Mouse (Mus musculus): ENCODE results near the gene Igsf9. TPM values are rescaled to one million over a fixed set of nuclear protein-coding genes. Genes with fewer than 3 reads are reported as not detected.

Igsf9 gene
- 37.8 and 41.8 TPM in 2 replicates for polyA plus RNA-seq (2014; fragmentation: Nextera tagmentation; extraction: Ambion mirVana)

- no peaks in the 10 kb centered on the region for H3K27me3 ChIP-seq (ENCODE audit: control insufficient read depth, insufficient read depth, low read length)
- H3K4me2 ChIP-seq (replicated peaks; ENCODE audit: low read depth, low read length) = peak within 1 kb of the TSS; percentile 81
- no peaks in the 10 kb centered on the region for H3K9me3 ChIP-seq (ENCODE audit: control insufficient read depth, low read length)
- ATAC-seq (ENCODE audit: low FRiP score, low TSS enrichment) = peak; percentile 95
- peaks cover 34% of the 10 kb centered on the region for H3K4me1 ChIP-seq (ENCODE audit: control insufficient read depth, insufficient read depth, low read length)
- under 1% methylated on average over 38 of the region's 38 CpGs for WGBS
- peak within 1 kb of the TSS; percentile 67 for H3K4me3 ChIP-seq (ENCODE audit: low read length)
- H3K9ac ChIP-seq (ENCODE audit: low read depth, low read length) = peak within 1 kb of the TSS; percentile 58
- H3K27ac ChIP-seq (ENCODE audit: low read depth, low read length) = peak within 1 kb of the TSS; percentile 73
- H3K36me3 ChIP-seq (ENCODE audit: control insufficient read depth, insufficient read depth, low read length) = peaks cover 5% of the 10 kb centered on the region; the same call in 1 of the 2 replicates
Observed at GRCm38 (mm10) chr1:172481540-172482280, at the start of gene Igsf9. TSS of gene Igsf9 (plus strand) at chr1:172481788.

- H3K4me1 ChIP-seq (ENCODE audit: control insufficient read depth, insufficient read depth, low read length) = peaks cover 16% of the 10 kb centered on the region; the same call in 1 of the 2 replicates
- H3K27ac ChIP-seq (ENCODE audit: low read depth, low read length) = peak overlapping the region; percentile 53; the same call in 1 of the 2 replicates
- WGBS = 15% methylated on average over 4 of the region's 4 CpGs
- no peak overlapping the region for H3K4me2 ChIP-seq (replicated peaks; ENCODE audit: low read depth, low read length)
- H3K9me3 ChIP-seq (ENCODE audit: control insufficient read depth, low read length) = no peaks in the 10 kb centered on the region
- no peak overlapping the region for H3K9ac ChIP-seq (ENCODE audit: low read depth, low read length)
- ATAC-seq (ENCODE audit: low FRiP score, low TSS enrichment) = peak; percentile 73
- H3K27me3 ChIP-seq (ENCODE audit: control insufficient read depth, insufficient read depth, low read length) = no peaks in the 10 kb centered on the region
- H3K36me3 ChIP-seq (ENCODE audit: control insufficient read depth, insufficient read depth, low read length) = no peaks in the 10 kb centered on the region
- H3K4me3 ChIP-seq (ENCODE audit: low read length) = no peak overlapping the region
Observed at GRCm38 (mm10) chr1:172431836-172432586, 49.6 kb upstream of the Igsf9 start.

GRCm38 (mm10) chr1:172432587-172432955, 49.0 kb upstream of the Igsf9 start:
- 52% methylated on average over 3 of the region's 3 CpGs for WGBS
- no peaks in the 10 kb centered on the region for H3K27me3 ChIP-seq (ENCODE audit: control insufficient read depth, insufficient read depth, low read length)
- H3K9me3 ChIP-seq (ENCODE audit: control insufficient read depth, low read length) = no peaks in the 10 kb centered on the region
- H3K27ac ChIP-seq (ENCODE audit: low read depth, low read length) = peak overlapping the region; percentile 53; the same call in 1 of the 2 replicates
- H3K36me3 ChIP-seq (ENCODE audit: control insufficient read depth, insufficient read depth, low read length) = no peaks in the 10 kb centered on the region
- H3K4me3 ChIP-seq (ENCODE audit: low read length) = no peak overlapping the region
- ATAC-seq (ENCODE audit: low FRiP score, low TSS enrichment) = no peak
- no peak overlapping the region for H3K4me2 ChIP-seq (replicated peaks; ENCODE audit: low read depth, low read length)
- no peak overlapping the region for H3K9ac ChIP-seq (ENCODE audit: low read depth, low read length)
- H3K4me1 ChIP-seq (ENCODE audit: control insufficient read depth, insufficient read depth, low read length) = peaks cover 16% of the 10 kb centered on the region; the same call in 1 of the 2 replicates

- no peaks in the 10 kb centered on the region for H3K9me3 ChIP-seq (ENCODE audit: control insufficient read depth, low read length)
- no peak overlapping the region for H3K9ac ChIP-seq (ENCODE audit: low read depth, low read length)
- H3K36me3 ChIP-seq (ENCODE audit: control insufficient read depth, insufficient read depth, low read length) = no peaks in the 10 kb centered on the region
- H3K27me3 ChIP-seq (ENCODE audit: control insufficient read depth, insufficient read depth, low read length) = no peaks in the 10 kb centered on the region
- H3K4me3 ChIP-seq (ENCODE audit: low read length) = no peak overlapping the region
- peaks cover 16% of the 10 kb centered on the region; the same call in 1 of the 2 replicates for H3K4me1 ChIP-seq (ENCODE audit: control insufficient read depth, insufficient read depth, low read length)
- no peak overlapping the region for H3K4me2 ChIP-seq (replicated peaks; ENCODE audit: low read depth, low read length)
- peak overlapping the region; percentile 53; the same call in 1 of the 2 replicates for H3K27ac ChIP-seq (ENCODE audit: low read depth, low read length)
- ATAC-seq (ENCODE audit: low FRiP score, low TSS enrichment) = no peak
- WGBS = 62% methylated on average over 20 of the region's 20 CpGs
Observed at GRCm38 (mm10) chr1:172433012-172433850, 48.4 kb upstream of the Igsf9 start.

- 81% methylated on average over 4 of the region's 4 CpGs for WGBS
- H3K9me3 ChIP-seq (ENCODE audit: control insufficient read depth, low read length) = no peaks in the 10 kb centered on the region
- H3K27me3 ChIP-seq (ENCODE audit: control insufficient read depth, insufficient read depth, low read length) = no peaks in the 10 kb centered on the region
- no peak overlapping the region for H3K4me2 ChIP-seq (replicated peaks; ENCODE audit: low read depth, low read length)
- H3K4me3 ChIP-seq (ENCODE audit: low read length) = no peak overlapping the region
- no peak overlapping the region for H3K9ac ChIP-seq (ENCODE audit: low read depth, low read length)
- H3K27ac ChIP-seq (ENCODE audit: low read depth, low read length) = no peak overlapping the region
- no peaks in the 10 kb centered on the region for H3K36me3 ChIP-seq (ENCODE audit: control insufficient read depth, insufficient read depth, low read length)
- ATAC-seq (ENCODE audit: low FRiP score, low TSS enrichment) = no peak
- peaks cover 16% of the 10 kb centered on the region; the same call in 1 of the 2 replicates for H3K4me1 ChIP-seq (ENCODE audit: control insufficient read depth, insufficient read depth, low read length)
Observed at GRCm38 (mm10) chr1:172433851-172434165, 47.8 kb upstream of the Igsf9 start.

GRCm38 (mm10) chr1:172436785-172437184, 44.8 kb upstream of the Igsf9 start:
- peaks cover 10% of the 10 kb centered on the region; the same call in 1 of the 2 replicates for H3K4me1 ChIP-seq (ENCODE audit: control insufficient read depth, insufficient read depth, low read length)
- H3K4me3 ChIP-seq (ENCODE audit: low read length) = no peak overlapping the region
- no peak overlapping the region for H3K27ac ChIP-seq (ENCODE audit: low read depth, low read length)
- H3K9ac ChIP-seq (ENCODE audit: low read depth, low read length) = no peak overlapping the region
- H3K27me3 ChIP-seq (ENCODE audit: control insufficient read depth, insufficient read depth, low read length) = no peaks in the 10 kb centered on the region
- H3K9me3 ChIP-seq (ENCODE audit: control insufficient read depth, low read length) = no peaks in the 10 kb centered on the region
- WGBS = 20% methylated on average over 6 of the region's 6 CpGs
- no peak overlapping the region for H3K4me2 ChIP-seq (replicated peaks; ENCODE audit: low read depth, low read length)
- no peaks in the 10 kb centered on the region for H3K36me3 ChIP-seq (ENCODE audit: control insufficient read depth, insufficient read depth, low read length)
- ATAC-seq (ENCODE audit: low FRiP score, low TSS enrichment) = peak; percentile 94

GRCm38 (mm10) chr1:172438621-172439020, 43.0 kb upstream of the Igsf9 start:
- H3K36me3 ChIP-seq (ENCODE audit: control insufficient read depth, insufficient read depth, low read length) = no peaks in the 10 kb centered on the region
- H3K4me1 ChIP-seq (ENCODE audit: control insufficient read depth, insufficient read depth, low read length) = 0 out of 2 replicates have a peak, but pooled peaks cover under 1% of the 10 kb centered on the region
- no peak overlapping the region for H3K4me3 ChIP-seq (ENCODE audit: low read length)
- no peaks in the 10 kb centered on the region for H3K9me3 ChIP-seq (ENCODE audit: control insufficient read depth, low read length)
- no peak overlapping the region for H3K4me2 ChIP-seq (replicated peaks; ENCODE audit: low read depth, low read length)
- 81% methylated on average over 2 of the region's 2 CpGs for WGBS
- ATAC-seq (ENCODE audit: low FRiP score, low TSS enrichment) = no peak
- H3K27me3 ChIP-seq (ENCODE audit: control insufficient read depth, insufficient read depth, low read length) = no peaks in the 10 kb centered on the region
- no peak overlapping the region for H3K9ac ChIP-seq (ENCODE audit: low read depth, low read length)
- H3K27ac ChIP-seq (ENCODE audit: low read depth, low read length) = no peak overlapping the region

GRCm38 (mm10) chr1:172440521-172440920, 41.1 kb upstream of the Igsf9 start:
- H3K27ac ChIP-seq (ENCODE audit: low read depth, low read length) = no peak overlapping the region
- no peaks in the 10 kb centered on the region for H3K27me3 ChIP-seq (ENCODE audit: control insufficient read depth, insufficient read depth, low read length)
- H3K4me1 ChIP-seq (ENCODE audit: control insufficient read depth, insufficient read depth, low read length) = no peaks in the 10 kb centered on the region
- no peak overlapping the region for H3K9ac ChIP-seq (ENCODE audit: low read depth, low read length)
- no peaks in the 10 kb centered on the region for H3K9me3 ChIP-seq (ENCODE audit: control insufficient read depth, low read length)
- H3K36me3 ChIP-seq (ENCODE audit: control insufficient read depth, insufficient read depth, low read length) = no peaks in the 10 kb centered on the region
- 90% methylated on average over 3 of the region's 3 CpGs for WGBS
- no peak overlapping the region for H3K4me2 ChIP-seq (replicated peaks; ENCODE audit: low read depth, low read length)
- H3K4me3 ChIP-seq (ENCODE audit: low read length) = no peak overlapping the region
- no peak for ATAC-seq (ENCODE audit: low FRiP score, low TSS enrichment)
